Mouse (Mus musculus) hindbrain, embryonic 15.5 days (tissue): ENCODE measurements around the gene Selenon. TPM values are rescaled to one million over a fixed set of nuclear protein-coding genes. Genes with fewer than 3 reads are reported as not detected.

Experiments used
- ATAC-seq: fragments of 200-750 bp; cut with Nextera tagmentation; 2 replicates; pipeline ENCODE4 v1.8.0; 2017; ENCODE audit warnings: low read depth, moderate number of reproducible peaks, moderate TSS enrichment; ENCODE audit not compliant: low FRiP score
- H3K27ac ChIP-seq: fragments of 300-500 bp; sonication (generic); replicated peaks from 2 replicates; pipeline ENCODE4 v1.5.1; 2015; ENCODE audit warnings: mild to moderate bottlenecking, inconsistent platforms
- H3K27me3 ChIP-seq: fragments of 300-500 bp; sonication (generic); 2 replicates; pipeline ENCODE4 v1.6.1; 2015; ENCODE audit warnings: control low read depth, inconsistent platforms
- H3K36me3 ChIP-seq: fragments of 300-500 bp; sonication (generic); 2 replicates; pipeline ENCODE4 v1.6.1; 2015; ENCODE audit warnings: control low read depth, inconsistent platforms
- H3K4me1 ChIP-seq: fragments of 300-500 bp; sonication (generic); replicated peaks from 2 replicates; pipeline ENCODE4 v1.6.1; 2015; ENCODE audit warnings: control low read depth, inconsistent platforms
- H3K4me2 ChIP-seq: fragments of 300-500 bp; sonication (generic); 2 replicates; pipeline ENCODE4 v1.6.1; 2015; ENCODE audit warnings: moderate library complexity, mild to moderate bottlenecking, inconsistent platforms
- H3K4me3 ChIP-seq: fragments of 300-500 bp; sonication (generic); 2 replicates; pipeline ENCODE4 v1.5.1; 2015; ENCODE audit warnings: mild to moderate bottlenecking, inconsistent platforms
- H3K9ac ChIP-seq: fragments of 300-500 bp; sonication (generic); 2 replicates; pipeline ENCODE4 v1.6.1; 2015; ENCODE audit warnings: inconsistent platforms
- H3K9me3 ChIP-seq: fragments of 300-500 bp; sonication (generic); 2 replicates; pipeline ENCODE4 v1.6.1; 2016; ENCODE audit warnings: control low read depth, inconsistent platforms
- WGBS: fragments of 180-500 bp; shearing (Covaris S2); methylation state at CpG from one replicate; pipeline ENCODE4 v1.1.7; 2015; 5-methylcytosine and 5-hydroxymethylcytosine counted together
- polyA plus RNA-seq: library from polyadenylated mRNA; unstranded; fragments of >200 nt; fragmentation: Nextera tagmentation; extraction: Ambion mirVana; gene quantifications from 2 replicates; pipeline ENCODE4 v1.2.1, GENCODE M21; 2015

Gene Selenon
- polyA plus RNA-seq, 1 experiment from 2014 or later: 31.2 TPM

- H3K4me2 ChIP-seq: peak within 1 kb of the TSS; percentile 93
- H3K4me1 ChIP-seq: peaks cover 33% of the 10 kb centered on the region
- H3K27ac ChIP-seq: peak within 1 kb of the TSS; percentile 77
- no peaks in the 10 kb centered on the region for H3K9me3 ChIP-seq
- peak; percentile 98 for ATAC-seq
- peaks cover 27% of the 10 kb centered on the region for H3K36me3 ChIP-seq
- peak within 1 kb of the TSS; percentile 65 for H3K9ac ChIP-seq
- under 1% methylated on average over 66 of the region's 71 CpGs for WGBS
- no peaks in the 10 kb centered on the region for H3K27me3 ChIP-seq
- H3K4me3 ChIP-seq: peak within 1 kb of the TSS; percentile 77
Measured at GRCm38 (mm10) chr4:134534932-134535786, 16.8 kb downstream of the Selenon start, which contains the start of gene Mtfr1l. Gene Mtfr1l, minus strand, starts transcription at chr4:134535387.

DNA sequence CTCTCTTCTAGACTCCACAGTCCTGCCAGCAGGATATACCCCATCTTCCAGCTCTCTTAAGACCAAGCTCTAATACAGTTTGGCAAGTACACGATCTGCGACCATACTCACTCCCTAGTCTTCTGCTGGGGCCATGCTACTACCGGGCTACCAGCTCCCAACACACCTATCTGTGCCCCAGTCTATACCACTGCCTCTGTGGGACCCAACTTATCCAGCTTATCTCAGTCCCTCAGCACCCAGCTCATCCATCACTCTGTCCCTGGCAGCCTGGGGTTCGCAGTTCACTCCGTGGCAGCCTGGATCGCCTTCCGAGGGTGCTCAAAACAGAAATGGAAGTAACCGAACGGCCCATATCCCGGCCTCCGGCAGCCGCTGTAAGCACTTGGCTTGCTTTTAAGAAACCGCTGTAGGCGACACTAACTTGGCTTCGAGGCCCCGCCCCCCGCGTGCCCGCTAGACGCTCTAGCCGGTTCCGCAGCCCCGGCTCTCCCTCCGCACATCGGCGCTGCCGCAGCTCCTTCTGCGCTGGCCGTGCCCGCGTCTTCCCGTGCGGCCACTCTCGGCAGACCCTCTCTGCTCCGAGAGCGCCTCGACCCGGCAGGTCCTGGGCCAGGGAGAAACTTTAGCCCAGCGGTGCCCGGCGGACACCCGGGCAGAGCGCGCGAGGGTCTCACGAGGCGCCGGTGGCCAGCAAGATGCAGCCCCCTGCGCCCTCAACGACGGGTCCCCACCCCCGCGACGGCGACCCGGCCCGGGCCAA, 17.7 kb downstream of the Selenon start:
- H3K4me2 ChIP-seq: peak overlapping the region; percentile 93
- peak overlapping the region; percentile 65 for H3K9ac ChIP-seq
- peak overlapping the region; percentile 77 for H3K27ac ChIP-seq
- H3K9me3 ChIP-seq: no peaks in the 10 kb centered on the region
- H3K36me3 ChIP-seq: peaks cover 28% of the 10 kb centered on the region
- no peaks in the 10 kb centered on the region for H3K27me3 ChIP-seq
- H3K4me1 ChIP-seq: peaks cover 32% of the 10 kb centered on the region
- peak overlapping the region; percentile 77 for H3K4me3 ChIP-seq
- ATAC-seq: peak; percentile 1; the same call in 1 of the 2 replicates
- WGBS: 1% methylated on average over 57 of the region's 57 CpGs

DNA sequence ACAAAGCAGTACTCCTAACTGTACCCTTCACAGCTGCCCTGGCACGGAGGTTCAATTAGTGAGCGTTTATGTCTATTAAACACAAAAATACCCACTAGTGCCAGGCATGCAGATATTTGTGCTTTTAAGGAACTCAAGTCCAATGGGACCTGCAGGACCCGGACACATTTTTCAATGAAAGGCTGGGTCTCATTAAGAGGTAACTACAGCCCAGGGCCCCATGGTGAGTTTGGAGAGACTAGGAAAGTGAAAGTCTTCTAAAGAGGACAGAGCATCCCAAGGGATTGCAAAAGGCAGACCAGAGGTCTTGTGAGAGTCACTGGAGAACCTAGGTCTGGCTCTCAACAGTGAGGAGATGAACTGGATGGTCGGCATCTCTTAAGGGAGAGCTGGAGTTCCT, 18.5 kb downstream of the Selenon start:
- no peak for ATAC-seq
- Histone ChIP-seq H3K9me3 (no peaks in the 10 kb centered on the region), H3K9ac (peak overlapping the region; percentile 65; the same call in 1 of the 2 replicates), H3K27me3 (no peaks in the 10 kb centered on the region), H3K4me2 (peak overlapping the region; percentile 93), H3K4me1 (peaks cover 25% of the 10 kb centered on the region), H3K27ac (no peak overlapping the region), H3K4me3 (no peak overlapping the region), H3K36me3 (peaks cover 30% of the 10 kb centered on the region)
- 85% methylated on average over 4 of the region's 4 CpGs for WGBS

DNA sequence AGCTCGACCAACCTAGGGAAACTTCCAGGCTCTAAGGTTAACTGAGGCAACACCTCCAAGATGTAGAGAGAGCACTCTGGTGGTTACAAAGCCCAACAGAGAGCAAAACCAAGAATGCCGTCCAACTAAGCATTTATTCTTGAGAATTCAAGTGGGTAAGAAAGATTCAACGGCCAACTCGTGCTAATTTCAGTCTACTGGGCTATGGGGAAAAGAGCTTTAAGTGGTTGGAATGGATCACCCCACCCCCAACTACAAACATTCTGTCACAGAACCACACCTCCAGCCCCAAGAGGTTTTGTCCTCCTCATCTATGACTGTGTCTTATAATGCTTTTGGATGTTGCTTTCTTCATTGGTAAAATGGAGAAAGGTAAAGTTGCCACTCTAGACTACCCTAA, 19.0 kb downstream of the Selenon start:
- Histone ChIP-seq H3K27ac (no peak overlapping the region), H3K4me3 (no peak overlapping the region), H3K27me3 (no peaks in the 10 kb centered on the region), H3K9ac (no peak overlapping the region), H3K4me2 (no peak overlapping the region), H3K4me1 (peaks cover 25% of the 10 kb centered on the region), H3K9me3 (no peaks in the 10 kb centered on the region), H3K36me3 (peaks cover 35% of the 10 kb centered on the region)
- WGBS: 89% methylated on average over 4 of the region's 4 CpGs
- no peak for ATAC-seq

GRCm38 (mm10) chr4:134526220-134526619, 25.7 kb downstream of the Selenon start:
- Histone ChIP-seq H3K27me3 (no peaks in the 10 kb centered on the region), H3K27ac (no peak overlapping the region), H3K9me3 (no peaks in the 10 kb centered on the region), H3K4me3 (no peak overlapping the region), H3K4me1 (no peaks in the 10 kb centered on the region), H3K9ac (no peak overlapping the region), H3K36me3 (peaks cover 60% of the 10 kb centered on the region), H3K4me2 (no peak overlapping the region)
- WGBS: 77% methylated on average over 5 of the region's 5 CpGs
- ATAC-seq: no peak

DNA sequence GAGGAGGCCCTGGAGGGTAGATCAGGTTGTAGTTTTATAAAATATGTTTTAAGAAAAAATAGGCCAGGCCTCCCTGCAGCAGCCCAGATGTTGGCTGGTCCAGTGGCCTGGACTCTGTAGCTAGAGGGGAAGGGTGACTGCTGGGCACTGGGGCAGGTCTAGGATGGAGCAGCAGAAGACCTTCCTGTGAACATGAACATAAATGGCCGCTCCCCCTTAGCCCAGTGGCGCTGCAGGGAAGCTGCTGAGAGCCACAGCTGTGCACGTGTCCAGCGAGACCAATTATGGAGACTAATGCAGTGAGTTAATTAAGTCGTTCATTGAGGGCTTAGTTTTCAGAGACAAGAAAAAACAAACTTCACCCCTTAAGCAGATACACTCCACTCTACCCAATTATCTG, 26.2 kb downstream of the Selenon start:
- ATAC-seq: no peak
- 71% methylated on average over 5 of the region's 5 CpGs for WGBS
- no peak overlapping the region for H3K27ac ChIP-seq

DNA sequence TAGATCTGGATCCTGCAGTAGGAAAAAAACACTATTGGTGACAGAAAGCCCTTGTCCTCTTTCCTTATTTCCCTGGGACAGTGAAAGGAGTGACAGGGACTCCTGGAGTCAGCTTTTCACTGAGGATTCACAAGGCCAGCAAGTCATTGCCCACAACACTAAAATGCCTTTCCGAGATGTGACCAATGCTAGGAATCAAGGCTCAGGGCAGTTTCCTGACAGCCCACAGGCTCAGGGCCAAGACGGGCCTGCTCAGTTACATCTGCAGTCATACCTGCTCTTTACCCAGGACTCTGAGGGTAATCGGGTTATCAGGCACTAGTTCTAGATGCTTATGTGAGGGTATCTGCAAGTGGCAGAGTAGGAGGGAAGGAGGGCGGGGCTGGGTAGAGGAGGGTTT, 28.5 kb downstream of the Selenon start:
- WGBS: 91% methylated on average over 4 of the region's 4 CpGs
- Histone ChIP-seq H3K4me3 (no peak overlapping the region), H3K27me3 (no peaks in the 10 kb centered on the region), H3K36me3 (peaks cover 32% of the 10 kb centered on the region), H3K27ac (no peak overlapping the region), H3K9ac (no peak overlapping the region), H3K4me1 (no peaks in the 10 kb centered on the region), H3K4me2 (no peak overlapping the region), H3K9me3 (no peaks in the 10 kb centered on the region)
- no peak for ATAC-seq

More for the DNA sequence above, 26.2 kb downstream of the Selenon start:
- no peak overlapping the region for H3K4me2 ChIP-seq
- no peaks in the 10 kb centered on the region for H3K9me3 ChIP-seq
- no peak overlapping the region for H3K4me3 ChIP-seq
- H3K4me1 ChIP-seq: no peaks in the 10 kb centered on the region
- H3K27me3 ChIP-seq: no peaks in the 10 kb centered on the region
- H3K9ac ChIP-seq: no peak overlapping the region
- H3K36me3 ChIP-seq: peaks cover 56% of the 10 kb centered on the region

- Histone ChIP-seq H3K27ac (no peak overlapping the region), H3K9me3 (no peaks in the 10 kb centered on the region), H3K9ac (no peak overlapping the region), H3K4me3 (no peak overlapping the region), H3K4me1 (no peaks in the 10 kb centered on the region), H3K36me3 (no peaks in the 10 kb centered on the region), H3K27me3 (no peaks in the 10 kb centered on the region), H3K4me2 (no peak overlapping the region)
- ATAC-seq: no peak
Measured at GRCm38 (mm10) chr4:134519281-134519680, 32.7 kb downstream of the Selenon start.

DNA sequence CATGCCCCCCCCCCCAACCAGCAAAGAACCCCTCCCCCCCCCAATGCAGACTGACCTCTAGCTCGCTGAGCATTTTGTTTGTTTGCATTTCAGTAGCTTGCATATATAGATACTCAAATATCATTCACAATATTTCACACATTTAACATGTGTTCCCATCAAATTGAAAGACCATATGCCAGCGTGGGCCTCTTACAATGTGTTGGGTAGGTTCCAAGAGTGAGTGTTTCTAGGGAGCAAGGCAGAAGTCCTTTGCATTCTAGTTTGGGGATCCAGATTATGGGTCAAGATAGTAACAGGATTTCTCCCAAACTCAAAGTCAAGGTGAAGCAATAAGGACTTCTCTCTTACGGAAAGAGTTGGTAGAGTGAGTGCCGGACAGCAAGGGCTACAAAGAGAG, 33.4 kb downstream of the Selenon start:
- no peak for ATAC-seq
- Histone ChIP-seq H3K9me3 (no peaks in the 10 kb centered on the region), H3K27me3 (no peaks in the 10 kb centered on the region), H3K4me1 (no peaks in the 10 kb centered on the region), H3K27ac (no peak overlapping the region), H3K4me2 (no peak overlapping the region), H3K4me3 (no peak overlapping the region), H3K36me3 (no peaks in the 10 kb centered on the region), H3K9ac (no peak overlapping the region)
- 90% methylated on average over 4 of the region's 4 CpGs for WGBS

- Histone ChIP-seq H3K9ac (no peak overlapping the region), H3K27ac (no peak overlapping the region), H3K4me2 (no peak overlapping the region), H3K9me3 (no peaks in the 10 kb centered on the region), H3K27me3 (no peaks in the 10 kb centered on the region), H3K4me3 (no peak overlapping the region), H3K4me1 (no peaks in the 10 kb centered on the region), H3K36me3 (no peaks in the 10 kb centered on the region)
- ATAC-seq: no peak
- WGBS: 89% methylated on average over 10 of the region's 10 CpGs
Measured at GRCm38 (mm10) chr4:134517719-134518118, 34.2 kb downstream of the Selenon start.

GRCm38 (mm10) chr4:134516981-134517380, 35.0 kb downstream of the Selenon start:
- no peaks in the 10 kb centered on the region for H3K4me1 ChIP-seq
- WGBS: 81% methylated on average over 8 of the region's 8 CpGs
- no peak overlapping the region for H3K9ac ChIP-seq
- no peak overlapping the region for H3K4me3 ChIP-seq
- no peak overlapping the region for H3K27ac ChIP-seq
- ATAC-seq: no peak
- H3K36me3 ChIP-seq: no peaks in the 10 kb centered on the region
- no peaks in the 10 kb centered on the region for H3K27me3 ChIP-seq
- no peak overlapping the region for H3K4me2 ChIP-seq
- no peaks in the 10 kb centered on the region for H3K9me3 ChIP-seq

GRCm38 (mm10) chr4:134515614-134516013, 36.4 kb downstream of the Selenon start:
- Histone ChIP-seq H3K4me3 (no peak overlapping the region), H3K9me3 (no peaks in the 10 kb centered on the region), H3K27me3 (no peaks in the 10 kb centered on the region), H3K9ac (no peak overlapping the region), H3K4me2 (no peak overlapping the region), H3K4me1 (peaks cover 9% of the 10 kb centered on the region), H3K36me3 (no peaks in the 10 kb centered on the region), H3K27ac (no peak overlapping the region)
- ATAC-seq: no peak
- WGBS: 86% methylated on average over 7 of the region's 7 CpGs
